In the genomic region with DNA sequence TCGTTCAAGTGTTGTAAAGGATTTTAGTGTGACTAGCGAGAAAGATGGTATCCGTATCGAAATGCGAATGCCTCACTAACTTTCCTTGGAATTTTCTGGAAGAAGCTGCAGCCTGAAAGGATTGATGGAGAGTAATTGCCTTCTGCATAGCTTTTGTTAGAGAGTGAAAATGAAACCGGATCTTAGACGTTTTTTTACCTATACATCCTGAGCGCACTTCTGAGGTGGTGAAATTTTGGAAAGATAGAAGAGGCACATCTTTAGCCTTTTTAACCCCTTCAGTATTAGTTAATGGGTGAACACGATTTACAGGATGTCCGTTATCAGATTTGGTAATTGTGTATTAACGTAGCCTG, we compare ENCODE assay signal across 8 mouse cellular contexts. TPM values are rescaled to one million over a fixed set of nuclear protein-coding genes. Genes with fewer than 3 reads are reported as not detected.
DNase-seq lines count a peak whose midpoint lies in the region; ATAC-seq lines count a peak whose summit lies in the region.

No protein-coding gene starts in this region.

- H3K36me3 ChIP-seq in erythroblast, embryonic 14.5 days (ENCODE audit: control insufficient read depth): no peaks in the 10 kb centered on the region
- peaks cover 7% of the 10 kb centered on the region for H3K36me3 ChIP-seq in limb, embryonic 15.5 days

- peak overlapping the region; percentile 97 for H3K27ac ChIP-seq in limb, embryonic 15.5 days

- no peak for ATAC-seq in erythroblast, adult 5-6 weeks (replicated peaks; ENCODE audit: low FRiP score, poor library complexity, severe bottlenecking)
- ATAC-seq in limb, embryonic 15.5 days (ENCODE audit: insufficient number of reproducible peaks, low FRiP score, low TSS enrichment, low read depth): no peak

- WGBS in limb, embryonic 15.5 days: 22% methylated on average over 11 of the region's 11 CpGs

- H3K9ac ChIP-seq in limb, embryonic 15.5 days: peak overlapping the region; percentile 94

- peak overlapping the region; percentile 45 for H3K4me2 ChIP-seq in limb, embryonic 15.5 days

- H3K4me3 ChIP-seq in erythroblast, embryonic 14.5 days (replicated peaks): peak overlapping the region; percentile 80
- H3K4me3 ChIP-seq in limb, embryonic 15.5 days: peak overlapping the region; percentile 87

- DNase-seq in thymus, postnatal 0 days (ENCODE audit: low spot score): peak; percentile 45
- DNase-seq in thymus, postnatal 36 days: no peak
- DNase-seq in telencephalon, adult 2 months (ENCODE audit: low read depth, low spot score): peak; percentile 11
- no peak for DNase-seq in adrenal gland, postnatal 14 days
- no peak for DNase-seq in cerebellum, adult 11 months

- H3K27me3 ChIP-seq in erythroblast, embryonic 14.5 days (ENCODE audit: control insufficient read depth): peaks cover 23% of the 10 kb centered on the region
- no peaks in the 10 kb centered on the region for H3K27me3 ChIP-seq in limb, embryonic 15.5 days

- H3K4me1 ChIP-seq in erythroblast, embryonic 14.5 days (ENCODE audit: control insufficient read depth): peaks cover 13% of the 10 kb centered on the region
- peaks cover 17% of the 10 kb centered on the region for H3K4me1 ChIP-seq in limb, embryonic 15.5 days

- H3K9me3 ChIP-seq in erythroblast, embryonic 14.5 days (ENCODE audit: control insufficient read depth, low read length): peaks cover 5% of the 10 kb centered on the region; the same call in 1 of the 2 replicates
- peaks cover 3% of the 10 kb centered on the region; the same call in 1 of the 2 replicates for H3K9me3 ChIP-seq in limb, embryonic 15.5 days

RNA-seq across cellular contexts. Expression of a gene that starts 1.1 kb away (rescaled TPM):
- 0.03 and 0.07 TPM in 2 replicates for polyA plus RNA-seq in erythroblast, embryonic 14.5 days (2012)
- 4.4 and 6.9 TPM in 2 replicates for total RNA-seq in erythroblast, adult 5-6 weeks (2015; ENCODE audit: low replicate concordance)
- total RNA-seq in erythroblast, adult 5-6 weeks (2017; ENCODE audit: low replicate concordance): 6.0 and 9.3 TPM in 2 replicates
- polyA plus RNA-seq in thymus, postnatal 0 days (2015; fragmentation: Nextera tagmentation; extraction: Ambion mirVana): 44.7 and 49.3 TPM in 2 replicates
- 81.4 and 90.7 TPM in 2 replicates for polyA plus RNA-seq in limb, embryonic 15.5 days (2015; fragmentation: Nextera tagmentation; extraction: Ambion mirVana)
- 64.3 and 66.8 TPM in 2 replicates for total RNA-seq in adrenal gland, postnatal 14 days (2021)

Comparison
In these comparisons a context has a peak if more than half of its experiments do, and no peak if none do; other contexts are left out.
1. DNase-seq: peak in thymus, postnatal 0 days (single experiment) and telencephalon, adult 2 months (single experiment); none in thymus, postnatal 36 days (0 of 2), adrenal gland, postnatal 14 days (single experiment) and cerebellum, adult 11 months (single experiment).
2. RNA of a gene that starts 1.1 kb away (polyA plus RNA-seq): 81.4 to 90.7 TPM in limb, embryonic 15.5 days and 44.7 to 49.3 TPM in thymus, postnatal 0 days; 0.03 to 0.07 TPM in erythroblast, embryonic 14.5 days; every median in the first group is over 10 times any median in the second.